9 mouse cellular contexts compared by ENCODE assay signal in the genomic region with DNA sequence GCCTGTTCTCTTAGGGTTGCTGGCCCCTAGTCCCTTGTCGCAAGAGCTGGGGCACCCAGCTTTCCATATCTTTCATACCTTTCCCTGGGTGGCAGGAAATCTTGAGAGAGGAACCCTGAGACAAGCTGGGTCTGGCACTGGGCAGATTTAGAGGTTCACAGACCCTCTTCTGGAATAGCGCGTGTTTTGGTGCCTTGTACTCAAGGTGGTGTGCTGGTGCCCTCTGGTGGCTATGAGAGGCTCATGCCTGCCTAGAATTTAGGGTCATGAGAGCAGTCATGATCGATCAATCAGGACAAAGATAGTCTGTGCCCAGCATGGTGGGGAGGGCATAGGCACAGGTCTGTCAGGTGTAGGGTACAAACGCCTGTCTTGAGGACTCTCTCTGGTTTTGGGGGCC. TPM values are rescaled to one million over a fixed set of nuclear protein-coding genes. Genes with fewer than 3 reads are reported as not detected.
A peak's percentile ranks its signal among the peaks of the same experiment; 100 is the strongest.
DNase-seq lines count a peak whose midpoint lies in the region; ATAC-seq and TF ChIP-seq lines count a peak whose summit lies in the region.
"Had no signal": no experiment of that assay in that cellular context is flagged by ENCODE, and none has a peak within 500 bp of the region (broad histone marks: within the 10 kb centered on the region; RNA-seq: fewer than 3 reads in every experiment).

No protein-coding gene starts in this region.

- intact Hi-C loops in gastrocnemius, postnatal 36 days (cut with DNase I), result loop anchor here (5.0 kb wide), 1 partner anchor 145 kb away; no protein-coding TSS in a partner anchor

- peak; percentile 93 for ATAC-seq in common myeloid progenitor, adult 5-6 weeks (replicated peaks; ENCODE audit: low read depth, poor library complexity, severe bottlenecking)
- no peak for ATAC-seq in liver, embryonic 14.5 days (ENCODE audit: insufficient read depth)
- peak; percentile 55; the same call in 1 of the 2 replicates for ATAC-seq in neural tube, embryonic 15.5 days (ENCODE audit: low FRiP score)

- H3K9ac ChIP-seq in liver, embryonic 14.5 days (replicated peaks), result no peak overlapping the region
- H3K9ac ChIP-seq in neural tube, embryonic 15.5 days (replicated peaks), result no peak overlapping the region
- H3K9ac ChIP-seq: heart, embryonic 15.5 days had no signal

- no peaks in the 10 kb centered on the region for H3K4me1 ChIP-seq in liver, embryonic 14.5 days (replicated peaks; ENCODE audit: control insufficient read depth in 2 of 2, insufficient read depth in 2 of 2, low read length in 1 of 2)
- H3K4me1 ChIP-seq in neural tube, embryonic 15.5 days, result peaks cover 5% of the 10 kb centered on the region

- H3K4me2 ChIP-seq in liver, embryonic 14.5 days (ENCODE audit: low read depth), result no peak overlapping the region
- no peak overlapping the region for H3K4me2 ChIP-seq in neural tube, embryonic 15.5 days
- H3K4me2 ChIP-seq: heart, embryonic 15.5 days had no signal

- peak; percentile 93 for TF ChIP-seq CTCF in liver, embryonic 14.5 days (IDR thresholded peaks at IDR 0.05; ENCODE audit: low read depth)

- no peak for TF ChIP-seq EP300 in liver, embryonic 14.5 days (IDR thresholded peaks at IDR 0.05; ENCODE audit: low read depth)

- H3K9me3 ChIP-seq in liver, embryonic 14.5 days (ENCODE audit: control insufficient read depth, low read length), result no peaks in the 10 kb centered on the region
- H3K9me3 ChIP-seq in neural tube, embryonic 15.5 days (replicated peaks), result no peaks in the 10 kb centered on the region
- H3K9me3 ChIP-seq: heart, embryonic 15.5 days had no signal

- no peaks in the 10 kb centered on the region for H3K36me3 ChIP-seq in liver, embryonic 14.5 days (replicated peaks; ENCODE audit: control insufficient read depth, insufficient read depth, low read depth)
- H3K36me3 ChIP-seq in neural tube, embryonic 15.5 days, result no peaks in the 10 kb centered on the region
- H3K36me3 ChIP-seq: heart, embryonic 15.5 days had no signal

- H3K27me3 ChIP-seq in liver, embryonic 14.5 days (ENCODE audit: control insufficient read depth, insufficient read depth, low read length), result no peaks in the 10 kb centered on the region
- no peaks in the 10 kb centered on the region for H3K27me3 ChIP-seq in neural tube, embryonic 15.5 days (replicated peaks)
- H3K27me3 ChIP-seq: heart, embryonic 15.5 days had no signal

- WGBS in liver, embryonic 14.5 days (ENCODE audit: insufficient replicate concordance), result 15% methylated on average over 5 of the region's 5 CpGs
- WGBS in neural tube, embryonic 15.5 days, result 15% methylated on average over 5 of the region's 5 CpGs

- H3K27ac ChIP-seq in liver, embryonic 14.5 days, result no peak overlapping the region
- no peak overlapping the region for H3K27ac ChIP-seq in neural tube, embryonic 15.5 days (replicated peaks)
- H3K27ac ChIP-seq: heart, embryonic 15.5 days had no signal

- peak; percentile 27 to 31 for DNase-seq in CD8-positive naive resting alpha-beta T cell, adult 2 months (ENCODE audit: low read depth in 2 of 2, low spot score in 2 of 2)
- DNase-seq in ZHBTc4 (ENCODE audit: low read depth, low spot score), result peak; percentile 69
- DNase-seq in gastrocnemius, postnatal 36 days, result peak; percentile 33 to 50
- peak; percentile 63 to 79 for DNase-seq in kidney, postnatal 25 days
- DNase-seq in liver, embryonic 14.5 days (ENCODE audit: low read depth in 3 of 3, low spot score in 3 of 3), result peak; percentile 11 to 27 (median 26)
- DNase-seq in urinary bladder, postnatal 25 days (ENCODE audit: low spot score), result peak; percentile 64

- no peak overlapping the region for H3K4me3 ChIP-seq in liver, embryonic 14.5 days (ENCODE audit: insufficient read depth in 1 of 2, low read depth in 2 of 2, low read length in 2 of 2)
- no peak overlapping the region for H3K4me3 ChIP-seq in neural tube, embryonic 15.5 days (replicated peaks)
- H3K4me3 ChIP-seq: heart, embryonic 15.5 days had no signal

RNA-seq across cellular contexts. Expression of a gene that starts 36.7 kb away (rescaled TPM):
- total RNA-seq in common myeloid progenitor, adult 5-6 weeks (2017), result not detected in 2 replicates
- total RNA-seq in gastrocnemius, postnatal 36 days (2021), result under 1 TPM; 0.54 TPM
- 0.77 and 1.1 TPM in 2 replicates for polyA plus RNA-seq in liver, embryonic 14.5 days (2012; rRNA removed)
- polyA plus RNA-seq in liver, embryonic 14.5 days (2014; fragmentation: Nextera tagmentation; extraction: Ambion mirVana), result 0.83 and 1.0 TPM in 2 replicates
- 10.7 and 11.7 TPM in 2 replicates for polyA plus RNA-seq in neural tube, embryonic 15.5 days (2015; fragmentation: Nextera tagmentation; extraction: Ambion mirVana)

RNA-seq across cellular contexts. Expression of a gene that starts 46.8 kb away (rescaled TPM):
- total RNA-seq in common myeloid progenitor, adult 5-6 weeks (2017), result 34.9 and 39.8 TPM in 2 replicates
- 10 to 100 TPM; 82.7 to 82.8 TPM for total RNA-seq in gastrocnemius, postnatal 36 days (2021)
- 57.9 and 72.6 TPM in 2 replicates for polyA plus RNA-seq in liver, embryonic 14.5 days (2012; rRNA removed)
- 153 and 166 TPM in 2 replicates for polyA plus RNA-seq in liver, embryonic 14.5 days (2014; fragmentation: Nextera tagmentation; extraction: Ambion mirVana)
- polyA plus RNA-seq in neural tube, embryonic 15.5 days (2015; fragmentation: Nextera tagmentation; extraction: Ambion mirVana), result 181 and 193 TPM in 2 replicates
